Mouse (Mus musculus): ENCODE measurements around the gene Edc3. TPM values are rescaled to one million over a fixed set of nuclear protein-coding genes. Genes with fewer than 3 reads are reported as not detected.

Edc3 gene
- total RNA-seq (2014; rRNA removed) (5.7 and 6.4 TPM in 2 replicates), polyA plus RNA-seq (2012; rRNA removed) (6.6 TPM in 2 replicates)

DNA sequence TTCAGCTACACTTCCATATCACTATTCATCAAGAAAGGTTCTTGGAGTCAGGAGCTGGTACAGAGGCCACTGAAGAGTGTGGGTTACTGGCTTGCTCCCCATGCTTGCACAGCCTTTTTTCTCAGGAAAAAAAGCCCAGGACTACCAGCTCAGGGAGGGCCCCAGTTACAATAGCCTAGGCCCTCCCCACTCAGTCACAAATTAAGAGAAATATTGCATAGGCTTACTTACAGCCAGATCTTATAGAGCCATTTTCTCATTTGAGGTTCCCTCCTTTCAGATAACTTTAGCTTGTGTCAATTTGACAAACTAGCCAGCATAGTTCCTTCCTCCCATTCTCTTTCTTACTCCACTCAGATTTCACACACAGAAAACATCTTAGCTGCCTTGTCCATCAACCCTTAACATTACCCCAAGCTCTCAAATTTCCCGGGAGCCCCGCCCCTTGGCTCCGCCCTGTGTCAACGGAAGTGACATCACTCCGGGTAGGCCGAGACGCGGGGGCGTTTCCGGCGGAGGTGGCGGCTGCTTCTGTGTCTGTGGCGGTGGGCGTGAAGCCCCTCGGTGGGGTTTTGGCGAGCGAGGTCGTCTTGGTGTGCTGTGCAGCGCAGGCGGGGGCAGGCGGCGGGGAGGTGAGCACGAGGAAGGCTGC lies at the start of gene Edc3:
TSS of gene Edc3 (plus strand) at position 473 of the 652 bp plus-strand sequence.
- DNase-seq (ENCODE audit: extremely low read depth, low read depth, low spot score), result peak; percentile 69
- Histone ChIP-seq H3K27ac (replicated peaks; ENCODE audit: insufficient read depth, low read depth, low read length) (peak within 1 kb of the TSS; percentile 94), H3K9ac (ENCODE audit: low read depth, low read length) (peak within 1 kb of the TSS; percentile 99), H3K4me1 (ENCODE audit: control insufficient read depth, insufficient read depth, low read length) (peaks cover 5% of the 10 kb centered on the region; the same call in 1 of the 2 replicates), H3K4me3 (ENCODE audit: insufficient read depth, low read depth, low read length) (peak within 1 kb of the TSS; percentile 97), H3K27me3 (ENCODE audit: control insufficient read depth, insufficient read depth, low read length) (no peaks in the 10 kb centered on the region), H3K79me2 (ENCODE audit: control insufficient read depth, insufficient read depth, low read length) (peaks cover 6% of the 10 kb centered on the region; the same call in 1 of the 2 replicates), H3K36me3 (ENCODE audit: control insufficient read depth, insufficient read depth, low read length) (peaks cover 8% of the 10 kb centered on the region)
- WGBS, result under 1% methylated on average over 23 of the region's 23 CpGs
- TF ChIP-seq POLR2A (IDR thresholded peaks at IDR 0.05; ENCODE audit: extremely low read depth, insufficient read depth, low read length) (peak; percentile 59; the same call in 1 of the 2 replicates), CTCF (IDR thresholded peaks at IDR 0.05; ENCODE audit: low read depth, low read length) (no peak)

DNA sequence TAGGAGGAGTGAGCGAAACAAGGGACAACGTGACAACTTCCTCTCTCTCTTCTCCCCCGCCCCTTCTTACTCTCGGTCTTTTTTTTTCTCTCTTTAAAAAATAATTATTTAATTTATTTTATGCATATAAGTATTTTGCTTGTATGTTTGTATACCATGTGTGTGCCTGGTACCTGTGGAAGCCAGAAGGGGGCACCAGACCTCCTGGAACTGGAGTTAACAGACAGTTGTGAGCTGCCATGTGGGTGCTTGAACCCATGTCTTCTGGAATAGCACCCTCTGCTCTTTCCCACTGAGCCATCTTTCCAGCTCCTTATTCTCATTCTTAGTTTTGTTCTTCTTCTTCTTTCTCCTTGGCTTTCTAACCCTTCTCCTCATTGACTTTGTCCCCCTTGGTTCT lies 49.4 kb upstream of the Edc3 start:
- Histone ChIP-seq H3K27ac (replicated peaks; ENCODE audit: insufficient read depth, low read depth, low read length) (no peak overlapping the region), H3K9ac (ENCODE audit: low read depth, low read length) (no peak overlapping the region), H3K4me3 (ENCODE audit: insufficient read depth, low read depth, low read length) (no peak overlapping the region), H3K4me1 (ENCODE audit: control insufficient read depth, insufficient read depth, low read length) (peaks cover 11% of the 10 kb centered on the region), H3K27me3 (ENCODE audit: control insufficient read depth, insufficient read depth, low read length) (no peaks in the 10 kb centered on the region), H3K79me2 (ENCODE audit: control insufficient read depth, insufficient read depth, low read length) (no peaks in the 10 kb centered on the region), H3K36me3 (ENCODE audit: control insufficient read depth, insufficient read depth, low read length) (no peaks in the 10 kb centered on the region)
- TF ChIP-seq POLR2A (IDR thresholded peaks at IDR 0.05; ENCODE audit: extremely low read depth, insufficient read depth, low read length) (no peak), CTCF (IDR thresholded peaks at IDR 0.05; ENCODE audit: low read depth, low read length) (no peak)
- DNase-seq (ENCODE audit: extremely low read depth, low read depth, low spot score), result no peak
- 84% methylated on average over 4 of the region's 4 CpGs for WGBS

DNA sequence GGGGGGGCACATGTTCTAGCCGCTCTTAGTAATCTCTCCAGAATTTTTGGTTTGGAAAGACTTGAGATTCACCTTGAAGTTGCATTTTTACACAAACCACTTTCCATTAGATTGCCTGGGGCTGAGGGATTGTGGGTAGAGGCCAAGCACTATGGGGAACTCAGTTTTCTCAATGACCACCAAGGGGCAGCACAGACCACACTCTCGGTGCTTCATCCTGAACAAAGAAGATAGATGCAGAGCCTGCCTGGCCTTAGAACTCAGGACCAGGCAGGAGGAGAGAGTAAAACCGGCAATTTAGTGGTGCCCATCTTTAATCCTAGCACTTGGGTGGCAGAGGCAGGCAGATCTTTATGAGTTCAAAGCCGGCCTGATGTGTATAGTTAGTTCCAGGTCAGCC lies 48.6 kb upstream of the Edc3 start:
- H3K4me3 ChIP-seq (ENCODE audit: insufficient read depth, low read depth, low read length), result no peak overlapping the region
- H3K27ac ChIP-seq (replicated peaks; ENCODE audit: insufficient read depth, low read depth, low read length), result no peak overlapping the region

DNA sequence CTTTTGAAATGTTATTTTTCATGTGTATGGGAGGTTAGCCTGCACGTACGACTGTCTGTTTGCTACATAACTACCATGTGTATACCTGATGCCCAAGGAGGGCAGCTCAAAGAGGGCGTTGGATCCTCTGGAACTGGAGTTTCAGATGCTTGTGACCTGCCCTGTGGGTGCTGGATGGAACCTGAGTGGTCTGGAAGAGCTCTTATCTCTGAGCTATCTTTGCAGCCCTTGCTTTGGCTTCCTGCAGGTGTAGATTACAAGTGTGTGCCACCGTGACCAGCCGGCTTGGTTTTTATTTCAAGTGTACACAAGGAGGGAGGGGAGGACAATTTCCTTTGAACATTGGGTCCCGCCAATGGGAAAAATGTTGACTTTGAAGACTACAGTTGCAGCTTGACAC lies 47.8 kb upstream of the Edc3 start:
- Histone ChIP-seq H3K9ac (ENCODE audit: low read depth, low read length) (no peak overlapping the region), H3K79me2 (ENCODE audit: control insufficient read depth, insufficient read depth, low read length) (no peaks in the 10 kb centered on the region), H3K4me3 (ENCODE audit: insufficient read depth, low read depth, low read length) (no peak overlapping the region), H3K4me1 (ENCODE audit: control insufficient read depth, insufficient read depth, low read length) (peaks cover 14% of the 10 kb centered on the region), H3K36me3 (ENCODE audit: control insufficient read depth, insufficient read depth, low read length) (no peaks in the 10 kb centered on the region), H3K27me3 (ENCODE audit: control insufficient read depth, insufficient read depth, low read length) (no peaks in the 10 kb centered on the region), H3K27ac (replicated peaks; ENCODE audit: insufficient read depth, low read depth, low read length) (0 out of 2 replicates have a peak overlapping the region, but pooled peaks have one; percentile 21)
- DNase-seq (ENCODE audit: extremely low read depth, low read depth, low spot score), result no peak
- 45% methylated on average over 6 of the region's 6 CpGs for WGBS
- TF ChIP-seq CTCF (IDR thresholded peaks at IDR 0.05; ENCODE audit: low read depth, low read length) (no peak), POLR2A (IDR thresholded peaks at IDR 0.05; ENCODE audit: extremely low read depth, insufficient read depth, low read length) (no peak)

More for the DNA sequence above, 48.6 kb upstream of the Edc3 start:
- Histone ChIP-seq H3K9ac (ENCODE audit: low read depth, low read length) (no peak overlapping the region), H3K27me3 (ENCODE audit: control insufficient read depth, insufficient read depth, low read length) (no peaks in the 10 kb centered on the region), H3K79me2 (ENCODE audit: control insufficient read depth, insufficient read depth, low read length) (no peaks in the 10 kb centered on the region), H3K4me1 (ENCODE audit: control insufficient read depth, insufficient read depth, low read length) (peaks cover 14% of the 10 kb centered on the region), H3K36me3 (ENCODE audit: control insufficient read depth, insufficient read depth, low read length) (no peaks in the 10 kb centered on the region)
- 16% methylated on average over 4 of the region's 4 CpGs for WGBS
- DNase-seq (ENCODE audit: extremely low read depth, low read depth, low spot score), result peak; percentile 75
- peak; percentile 79 for TF ChIP-seq CTCF (IDR thresholded peaks at IDR 0.05; ENCODE audit: low read depth, low read length)
- TF ChIP-seq POLR2A (IDR thresholded peaks at IDR 0.05; ENCODE audit: extremely low read depth, insufficient read depth, low read length), result no peak

DNA sequence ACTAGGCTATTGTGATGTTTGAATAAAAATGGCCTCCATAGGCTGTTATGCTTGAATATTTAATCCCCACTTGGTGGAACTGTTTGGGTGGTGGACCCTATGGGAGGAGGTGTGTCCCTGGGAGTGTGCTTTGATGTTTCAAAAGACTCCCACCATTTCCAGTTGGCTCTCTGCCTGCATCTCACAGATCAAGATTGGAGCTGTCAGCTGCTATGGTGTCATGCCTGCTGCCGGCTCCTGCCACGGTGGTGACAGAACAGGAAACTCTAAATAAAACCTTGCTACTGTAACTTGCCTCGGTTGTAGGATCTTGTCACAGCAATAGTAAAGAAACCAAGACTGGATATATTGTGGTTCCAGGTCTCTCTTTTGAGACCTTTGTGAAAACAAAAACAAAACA lies 46.8 kb upstream of the Edc3 start:
- H3K9ac ChIP-seq (ENCODE audit: low read depth, low read length), result no peak overlapping the region
- no peaks in the 10 kb centered on the region for H3K27me3 ChIP-seq (ENCODE audit: control insufficient read depth, insufficient read depth, low read length)
- H3K4me1 ChIP-seq (ENCODE audit: control insufficient read depth, insufficient read depth, low read length), result peaks cover 11% of the 10 kb centered on the region
- no peaks in the 10 kb centered on the region for H3K79me2 ChIP-seq (ENCODE audit: control insufficient read depth, insufficient read depth, low read length)
- no peak for DNase-seq (ENCODE audit: extremely low read depth, low read depth, low spot score)
- WGBS, result 64% methylated on average over 3 of the region's 3 CpGs
- no peak overlapping the region for H3K4me3 ChIP-seq (ENCODE audit: insufficient read depth, low read depth, low read length)
- no peak overlapping the region for H3K27ac ChIP-seq (replicated peaks; ENCODE audit: insufficient read depth, low read depth, low read length)
- TF ChIP-seq POLR2A (IDR thresholded peaks at IDR 0.05; ENCODE audit: extremely low read depth, insufficient read depth, low read length), result no peak
- no peak for TF ChIP-seq CTCF (IDR thresholded peaks at IDR 0.05; ENCODE audit: low read depth, low read length)
- H3K36me3 ChIP-seq (ENCODE audit: control insufficient read depth, insufficient read depth, low read length), result no peaks in the 10 kb centered on the region

DNA sequence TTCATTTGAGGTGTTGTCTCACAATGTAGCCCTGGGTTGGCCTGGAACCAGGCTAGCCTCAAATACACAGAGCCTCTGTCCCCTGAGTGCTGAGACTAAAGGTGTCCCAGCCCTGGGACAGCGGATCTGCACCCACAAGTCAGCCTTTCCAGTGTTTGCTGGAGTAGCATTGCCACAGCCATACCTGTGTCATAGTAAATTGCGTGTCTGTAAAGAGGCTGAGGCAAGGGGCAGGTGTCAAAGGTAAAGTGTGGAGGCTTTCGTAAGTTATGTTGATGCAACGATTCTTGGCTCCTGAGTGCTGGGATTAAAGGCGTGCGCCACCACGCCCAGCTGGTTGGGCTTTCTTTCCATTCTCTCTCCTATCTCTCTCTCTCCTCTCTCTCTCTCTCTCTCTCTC lies 43.7 kb upstream of the Edc3 start:
- Histone ChIP-seq H3K4me3 (ENCODE audit: insufficient read depth, low read depth, low read length) (no peak overlapping the region), H3K79me2 (ENCODE audit: control insufficient read depth, insufficient read depth, low read length) (no peaks in the 10 kb centered on the region), H3K9ac (ENCODE audit: low read depth, low read length) (peak overlapping the region; percentile 13; the same call in 1 of the 2 replicates), H3K4me1 (ENCODE audit: control insufficient read depth, insufficient read depth, low read length) (peaks cover 28% of the 10 kb centered on the region), H3K27ac (replicated peaks; ENCODE audit: insufficient read depth, low read depth, low read length) (peak overlapping the region; percentile 75), H3K36me3 (ENCODE audit: control insufficient read depth, insufficient read depth, low read length) (no peaks in the 10 kb centered on the region), H3K27me3 (ENCODE audit: control insufficient read depth, insufficient read depth, low read length) (no peaks in the 10 kb centered on the region)
- peak; percentile 97 for DNase-seq (ENCODE audit: extremely low read depth, low read depth, low spot score)
- WGBS, result 23% methylated on average over 7 of the region's 7 CpGs
- TF ChIP-seq CTCF (IDR thresholded peaks at IDR 0.05; ENCODE audit: low read depth, low read length) (no peak), POLR2A (IDR thresholded peaks at IDR 0.05; ENCODE audit: extremely low read depth, insufficient read depth, low read length) (no peak)

Data from liver, adult 2 months (tissue).